Mouse (Mus musculus): ENCODE data around the gene Cdhr4.

- TF ChIP-seq CTCF (IDR thresholded peaks at IDR 0.05; ENCODE audit: borderline replicate concordance, control insufficient read depth, extremely low read depth, insufficient read depth, low read length, poor library complexity) (no peak), POLR2A (IDR thresholded peaks at IDR 0.05; ENCODE audit: control insufficient read depth, extremely low read depth, insufficient read depth, low read length, poor library complexity) (0 out of 2 replicates have a peak, but pooled peaks have one; percentile 46)
Measured at GRCm38 (mm10) chr9:107950460-107951355, 41.6 kb upstream of the Cdhr4 start.

Data from thymus, adult 2 months (tissue).